Mouse (Mus musculus) Patski (cell line): ENCODE data around the gene Cd28. TPM values are rescaled to one million over a fixed set of nuclear protein-coding genes. Genes with fewer than 3 reads are reported as not detected.

ENCODE experiments used
- ATAC-seq: fragments of 100-300 bp; one replicate; pipeline ENCODE4 v1.8.0; 2021
- CTCF ChIA-PET: fragments of 350-600 bp; sonication (Branson Sonifier 250); formaldehyde crosslinking; loops from one replicate; lab custom pipeline; 2022; ENCODE audit warnings: inconsistent platforms; lab: Charles Lee
- POLR2A ChIA-PET: fragments of 350-600 bp; sonication (Branson Sonifier 250); formaldehyde crosslinking; loops from one replicate; lab custom pipeline; 2022; ENCODE audit warnings: antibody characterized with exemption, inconsistent platforms; lab: Charles Lee
- DNase-seq: peaks from one replicate; pipeline ENCODE4 v3.0.0-alpha.2; 2011; ENCODE audit warnings: low read depth, low spot score
- H3K27me3 ChIP-seq: fragments of 371-371 bp; one replicate; pipeline ENCODE4 v1.5.1; 2021
- CTCF ChIP-seq: fragments of 100-300 bp; IDR thresholded peaks from one replicate; pipeline ENCODE4 v1.5.1; 2021
- in situ Hi-C: fragments of 300-500 bp; cut with MboI; formaldehyde crosslinking; loops from 3 replicates; pipeline ENCODE4 v1.11.1; 2018; ENCODE audit warnings: low pct_unique_long_range_greater_than_20kb, mixed read lengths
- polyA plus RNA-seq: library from polyadenylated mRNA; unstranded; gene quantifications from one replicate; pipeline ENCODE4 v1.2.3, GENCODE M21; 2021

The Cd28 gene
- polyA plus RNA-seq, 1 experiment from 2014 or later, result not detected

DNA sequence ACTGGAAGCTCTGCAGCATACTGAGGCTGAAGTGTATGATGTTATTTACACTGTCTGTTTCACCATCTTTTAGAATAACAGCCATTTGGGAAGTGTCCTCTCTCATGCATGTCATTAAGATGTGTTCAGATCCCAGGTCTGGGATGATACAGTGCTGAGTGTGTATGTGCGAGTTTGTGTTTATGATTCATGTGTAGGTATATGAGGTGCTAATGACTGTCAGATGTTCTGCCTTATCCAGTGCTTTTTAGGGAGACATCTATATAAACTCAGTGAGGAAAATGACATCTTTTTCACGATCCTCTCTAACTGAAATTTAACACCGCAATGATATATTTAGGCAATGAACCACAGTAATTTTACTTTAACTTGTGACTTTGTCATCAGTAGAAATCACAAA lies 7.0 kb downstream of the Cd28 start:
- in situ Hi-C loops, result no loop called here

DNA sequence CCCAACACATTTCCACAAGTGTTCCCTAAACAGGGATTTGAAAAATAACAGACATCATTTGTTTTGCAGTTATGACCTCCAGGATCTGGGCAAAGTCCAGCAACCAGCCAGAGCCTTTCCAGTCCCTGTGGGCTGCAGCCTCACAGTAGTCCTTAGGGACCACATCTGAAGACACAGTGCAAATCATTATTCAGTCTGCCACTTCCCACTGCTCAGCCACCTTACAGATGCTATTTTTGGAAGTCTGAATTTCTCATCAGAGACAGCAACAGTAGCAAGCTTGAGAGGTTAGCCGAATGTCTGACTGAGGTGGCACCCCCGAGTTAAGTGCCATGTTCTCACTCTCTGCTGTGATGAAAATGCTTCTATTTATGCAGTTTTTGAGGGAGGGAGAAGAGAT lies 15.3 kb downstream of the Cd28 start:
- DNase-seq (no peak), ATAC-seq (no peak)
- H3K27me3 ChIP-seq, result no peaks in the 10 kb centered on the region
- CTCF ChIA-PET, result no interaction called here
- in situ Hi-C loops, result no loop called here
- TF ChIP-seq CTCF, result no peak
- POLR2A ChIA-PET, result no interaction called here

More for the DNA sequence above, 7.0 kb downstream of the Cd28 start:
- TF ChIP-seq CTCF, result no peak
- no peaks in the 10 kb centered on the region for H3K27me3 ChIP-seq
- no peak for DNase-seq
- ChIA-PET POLR2A (no interaction called here), CTCF (no interaction called here)
- no peak for ATAC-seq

DNA sequence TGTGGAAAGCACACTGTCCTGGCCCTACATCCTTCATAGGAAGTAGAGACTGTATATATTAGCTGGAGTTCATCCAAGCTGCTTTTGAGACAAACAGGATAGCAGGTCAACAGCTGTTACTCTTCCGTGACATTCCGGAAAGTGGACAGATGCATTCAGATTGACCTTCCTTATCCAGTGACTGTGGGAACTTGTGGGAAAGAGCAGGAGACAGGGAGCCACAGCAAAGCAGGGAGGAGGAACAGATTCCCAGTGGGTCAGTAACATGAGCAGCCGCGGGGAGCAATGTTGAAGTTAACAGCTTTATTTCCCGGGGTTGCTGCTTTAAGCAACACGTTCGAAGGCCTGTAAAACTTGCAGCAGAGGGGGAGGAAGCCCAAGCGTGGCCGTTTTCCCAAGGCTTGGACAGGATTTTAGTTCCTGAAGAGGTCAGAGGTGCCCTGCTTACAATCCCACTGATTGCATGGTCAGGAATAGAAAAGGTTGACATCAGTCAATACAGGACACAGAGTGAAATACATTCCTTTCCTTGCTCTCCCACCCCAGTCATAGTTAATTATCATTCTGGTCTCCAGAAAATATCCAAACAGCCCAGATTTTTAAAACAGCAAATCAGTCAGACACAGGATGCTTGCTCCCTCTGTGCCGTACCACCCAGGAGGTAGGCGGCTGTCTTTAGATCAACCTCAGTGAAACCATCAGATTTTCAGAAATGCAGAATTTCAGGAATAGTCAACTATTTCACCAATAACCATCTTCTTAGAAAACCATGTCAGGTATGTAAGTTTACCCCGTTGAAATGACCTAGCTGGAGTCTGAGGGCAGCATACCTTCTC lies 18.7 kb downstream of the Cd28 start:
- ATAC-seq, result no peak
- ChIA-PET CTCF (no interaction called here), POLR2A (no interaction called here)
- in situ Hi-C loops, result no loop called here
- DNase-seq, result no peak
- TF ChIP-seq CTCF, result no peak
- no peaks in the 10 kb centered on the region for H3K27me3 ChIP-seq

DNA sequence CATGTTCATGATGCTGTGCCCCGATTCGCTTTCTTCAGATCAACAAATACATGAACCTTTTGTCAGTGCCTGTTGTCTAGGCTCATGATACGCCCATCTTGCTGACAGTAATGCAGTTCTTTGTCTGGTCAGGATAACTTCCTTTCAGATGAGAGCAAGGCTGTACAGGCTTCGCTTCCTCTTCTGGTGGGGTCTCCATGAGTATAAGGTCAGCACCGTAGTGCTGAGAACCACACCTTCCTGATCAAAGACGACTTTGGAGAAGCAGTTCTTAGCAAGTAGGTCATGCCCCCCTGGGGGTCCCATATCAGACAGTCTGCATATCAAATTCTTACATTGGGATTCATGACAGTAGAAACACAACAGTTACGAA lies 19.3 kb downstream of the Cd28 start:
- in situ Hi-C loops, result no loop called here
- ChIA-PET CTCF (no interaction called here), POLR2A (no interaction called here)
- no peaks in the 10 kb centered on the region for H3K27me3 ChIP-seq
- no peak for ATAC-seq
- no peak for DNase-seq
- TF ChIP-seq CTCF, result no peak

DNA sequence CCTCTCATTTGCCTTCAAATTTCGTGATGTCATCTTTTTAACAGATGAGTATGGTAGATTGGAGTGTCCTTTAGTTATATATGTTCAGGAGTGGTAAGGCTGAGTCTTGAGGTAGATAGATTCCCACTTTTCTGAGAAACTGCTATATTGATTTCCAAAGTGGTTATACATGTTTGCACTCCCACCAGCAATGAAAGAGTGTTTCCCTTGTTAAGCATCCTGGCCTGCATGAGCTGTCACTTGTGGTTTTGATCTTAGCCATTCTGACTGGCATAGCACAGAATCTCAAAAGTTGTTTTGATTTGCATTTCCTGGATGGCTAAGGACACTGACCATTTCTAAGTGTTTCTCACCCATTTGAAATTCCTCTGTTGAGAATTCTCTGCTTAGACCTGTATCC lies 27.7 kb downstream of the Cd28 start:
- DNase-seq (no peak), ATAC-seq (no peak)
- TF ChIP-seq CTCF, result no peak
- ChIA-PET CTCF (no interaction called here), POLR2A (no interaction called here)
- in situ Hi-C loops, result no loop called here
- H3K27me3 ChIP-seq, result peaks cover 9% of the 10 kb centered on the region

DNA sequence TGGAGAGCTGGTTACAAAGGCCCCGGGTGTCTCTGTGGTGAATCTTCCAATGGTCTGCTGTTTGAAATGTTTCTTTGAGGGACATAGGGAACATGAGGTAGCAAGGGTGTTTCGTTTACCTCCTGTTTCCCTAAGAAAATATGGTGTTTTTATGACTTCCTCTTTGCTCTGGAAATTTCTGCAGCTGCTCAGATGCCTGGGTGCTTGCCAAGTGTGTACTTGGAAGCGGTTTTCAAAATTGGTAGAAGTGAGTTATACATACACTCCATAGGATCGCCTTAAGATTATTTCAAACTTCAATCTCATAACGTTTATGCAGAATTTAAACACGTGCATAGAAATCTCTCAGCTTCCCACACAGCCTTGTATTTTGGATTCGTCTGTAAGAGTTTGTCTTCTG lies 29.1 kb downstream of the Cd28 start:
- POLR2A ChIA-PET, result no interaction called here
- in situ Hi-C loops, result no loop called here
- peaks cover 9% of the 10 kb centered on the region for H3K27me3 ChIP-seq
- CTCF ChIA-PET, result no interaction called here
- ATAC-seq (no peak), DNase-seq (no peak)
- no peak for TF ChIP-seq CTCF

DNA sequence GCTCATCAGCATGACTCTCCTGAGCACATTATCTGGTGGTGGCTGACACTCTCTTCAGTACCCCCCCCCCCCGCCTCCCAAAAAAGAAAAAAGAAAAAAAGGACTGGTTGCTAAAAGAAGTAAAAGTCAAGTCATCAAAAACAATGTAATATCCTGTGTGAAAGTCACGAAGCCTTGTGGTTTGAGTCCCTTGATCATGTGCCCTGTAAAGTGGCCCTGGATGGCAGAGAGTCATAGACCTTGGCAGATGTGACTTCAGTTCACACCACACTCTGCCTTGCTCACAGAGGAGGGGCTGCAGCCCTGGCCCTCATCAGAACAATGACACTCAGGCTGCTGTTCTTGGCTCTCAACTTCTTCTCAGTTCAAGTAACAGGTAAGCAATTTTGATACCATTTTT lies 29.6 kb downstream of the Cd28 start:
- H3K27me3 ChIP-seq, result peaks cover 9% of the 10 kb centered on the region
- no peak for TF ChIP-seq CTCF
- ChIA-PET POLR2A (no interaction called here), CTCF (no interaction called here)
- ATAC-seq (no peak), DNase-seq (no peak)
- in situ Hi-C loops, result no loop called here

DNA sequence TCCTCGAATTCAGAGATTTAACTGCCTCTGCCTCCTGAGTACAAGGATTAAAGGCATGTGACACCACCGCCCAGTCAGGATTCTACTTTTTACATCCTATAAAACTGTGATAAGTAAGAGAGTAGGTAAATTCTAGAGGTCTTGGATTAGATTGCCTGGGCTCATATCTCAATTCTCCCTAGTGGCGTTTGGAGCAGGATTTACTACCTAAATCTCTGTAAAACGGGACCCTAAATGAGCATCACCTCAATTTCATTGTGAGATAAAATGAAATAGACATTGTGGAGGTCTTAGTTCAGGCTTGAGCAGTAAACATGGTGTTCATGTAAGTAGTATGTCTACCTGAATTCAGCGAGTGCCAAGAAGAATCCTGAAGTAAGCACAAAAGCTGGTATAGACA lies 30.3 kb downstream of the Cd28 start:
- ATAC-seq, result no peak
- no peak for DNase-seq
- in situ Hi-C loops, result no loop called here
- peaks cover 9% of the 10 kb centered on the region for H3K27me3 ChIP-seq
- no peak for TF ChIP-seq CTCF
- CTCF ChIA-PET, result interaction anchor here (1.0 kb wide), 1 partner anchor 13 kb away, joined by 4 read pairs; no protein-coding TSS in a partner anchor
- POLR2A ChIA-PET, result no interaction called here

DNA sequence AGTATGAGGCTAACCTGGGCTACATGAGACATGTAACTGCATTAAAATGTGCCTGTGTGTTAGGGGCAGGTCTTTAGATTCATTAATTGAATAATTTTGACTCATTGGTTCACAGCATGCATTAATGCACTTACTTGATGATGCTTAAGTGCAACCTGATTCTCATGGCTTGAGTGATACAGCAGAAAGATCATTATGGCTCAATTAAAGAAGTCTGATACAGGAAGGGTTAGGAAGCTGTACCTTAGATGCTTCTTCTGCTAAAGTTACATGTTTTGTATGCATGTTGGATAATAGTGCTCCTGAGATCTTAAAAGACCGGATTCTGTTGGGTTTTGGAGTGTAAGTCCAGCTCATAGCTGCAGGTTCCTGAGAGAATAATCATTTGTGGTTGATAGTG lies 31.7 kb downstream of the Cd28 start:
- H3K27me3 ChIP-seq, result peaks cover 9% of the 10 kb centered on the region
- ChIA-PET CTCF (no interaction called here), POLR2A (no interaction called here)
- DNase-seq (no peak), ATAC-seq (no peak)
- in situ Hi-C loops, result no loop called here
- TF ChIP-seq CTCF, result no peak

DNA sequence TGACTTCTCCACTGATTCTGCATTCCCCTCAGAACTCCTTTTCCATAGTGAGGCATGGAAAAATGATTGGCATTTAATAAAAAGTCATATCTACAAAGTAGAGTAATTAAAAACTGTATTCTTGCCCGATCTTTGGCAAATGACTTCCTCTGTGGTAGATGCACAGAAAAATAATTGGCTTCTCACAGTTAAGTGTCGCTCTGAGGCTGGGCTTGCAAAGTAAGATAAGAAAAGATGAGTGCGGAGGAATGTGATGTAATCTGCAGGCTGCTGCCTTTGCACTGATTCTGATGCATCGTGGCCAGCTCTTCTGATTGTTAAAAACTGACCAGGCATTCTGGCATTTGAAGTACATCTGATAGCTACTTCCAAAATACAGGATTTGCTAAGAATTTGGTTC lies 32.3 kb downstream of the Cd28 start:
- ATAC-seq, result no peak
- TF ChIP-seq CTCF, result no peak
- no peak for DNase-seq
- peaks cover 9% of the 10 kb centered on the region for H3K27me3 ChIP-seq
- ChIA-PET CTCF (no interaction called here), POLR2A (no interaction called here)
- in situ Hi-C loops, result no loop called here

DNA sequence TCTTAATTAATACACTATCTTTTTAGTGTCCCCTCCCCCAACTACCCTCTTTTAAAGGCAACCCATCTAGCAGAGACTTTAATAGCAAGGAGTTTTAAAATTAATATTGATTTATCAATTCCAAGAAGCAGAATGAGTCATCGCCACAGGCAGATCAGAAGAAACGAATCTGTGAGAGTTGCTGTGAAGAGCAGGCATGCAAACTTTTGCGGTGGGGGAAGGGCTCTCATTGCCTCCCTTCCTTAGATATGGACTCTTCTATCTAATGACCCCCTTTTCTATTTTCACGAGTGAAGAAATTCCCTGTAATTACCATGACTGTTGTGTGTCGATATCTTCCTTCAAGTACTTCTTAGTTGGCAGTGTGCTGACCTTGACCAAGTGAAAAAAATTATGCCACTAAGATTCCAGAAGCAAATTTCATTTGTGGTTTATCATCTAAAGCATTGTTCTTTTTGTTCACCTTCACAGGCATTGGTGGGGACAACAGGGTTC lies 32.8 kb downstream of the Cd28 start:
- in situ Hi-C loops, result no loop called here
- POLR2A ChIA-PET, result no interaction called here
- DNase-seq (no peak), ATAC-seq (no peak)
- CTCF ChIA-PET, result no interaction called here
- no peak for TF ChIP-seq CTCF
- H3K27me3 ChIP-seq, result peaks cover 9% of the 10 kb centered on the region
